Mouse (Mus musculus) embryonic facial prominence, embryonic 14.5 days (tissue): ENCODE results near the gene Cage1. TPM values are rescaled to one million over a fixed set of nuclear protein-coding genes. Genes with fewer than 3 reads are reported as not detected.

Experiments
- ATAC-seq: fragments of 200-750 bp; cut with Nextera tagmentation; 2 replicates; pipeline ENCODE4 v1.8.0; 2017; ENCODE audit warnings: low read depth, moderate number of reproducible peaks, moderate TSS enrichment
- DNase-seq: peaks from one replicate; pipeline ENCODE4 v3.0.0-alpha.2; 2015; ENCODE audit warnings: low spot score
- H3K27ac ChIP-seq: fragments of 300-500 bp; sonication (generic); replicated peaks from 2 replicates; pipeline ENCODE4 v1.5.1; 2014; ENCODE audit warnings: low read depth, mild to moderate bottlenecking, low read length, moderate library complexity
- H3K27me3 ChIP-seq: fragments of 300-500 bp; sonication (generic); replicated peaks from 2 replicates; pipeline ENCODE4 v1.6.1; 2014; ENCODE audit warnings: low read length; ENCODE audit not compliant: control insufficient read depth, insufficient read depth
- H3K36me3 ChIP-seq: fragments of 300-500 bp; sonication (generic); 2 replicates; pipeline ENCODE4 v1.6.1; 2014; ENCODE audit warnings: low read length, mixed read lengths; ENCODE audit not compliant: control insufficient read depth, insufficient read depth
- H3K4me1 ChIP-seq: fragments of 300-500 bp; sonication (generic); 2 replicates; pipeline ENCODE4 v1.6.1; 2014; ENCODE audit warnings: antibody characterized with exemption, low read length; ENCODE audit not compliant: control insufficient read depth, insufficient read depth
- H3K4me2 ChIP-seq: fragments of 300-500 bp; sonication (generic); 2 replicates; pipeline ENCODE4 v1.6.1; 2014; ENCODE audit warnings: low read depth, mild to moderate bottlenecking, low read length, moderate library complexity, mixed read lengths
- H3K4me3 ChIP-seq: fragments of 300-500 bp; sonication (generic); 2 replicates; pipeline ENCODE4 v1.5.1; 2014; ENCODE audit warnings: low read depth, mild to moderate bottlenecking, low read length
- H3K9ac ChIP-seq: fragments of 300-500 bp; sonication (generic); 2 replicates; pipeline ENCODE4 v1.6.1; 2014; ENCODE audit warnings: low read depth, mild to moderate bottlenecking, low read length, moderate library complexity, mixed read lengths
- H3K9me3 ChIP-seq: fragments of 300-500 bp; sonication (generic); 2 replicates; pipeline ENCODE4 v1.6.1; 2016; ENCODE audit warnings: low read length; ENCODE audit not compliant: control insufficient read depth
- WGBS: fragments of 180-500 bp; shearing (Covaris S2); extraction: QIAGEN DNeasy Blood & Tissue Kit; methylation state at CpG from one replicate; pipeline ENCODE4 v1.1.7; 2014; 5-methylcytosine and 5-hydroxymethylcytosine counted together
- polyA plus RNA-seq: library from polyadenylated mRNA; unstranded; fragments of >200 nt; fragmentation: Nextera tagmentation; extraction: Ambion mirVana; gene quantifications from 2 replicates; pipeline ENCODE4 v1.2.1, GENCODE M21; 2014

Cage1 gene
- polyA plus RNA-seq, 1 experiment from 2014 or later, result 0.86 TPM

- DNase-seq (no peak), ATAC-seq (no peak)
- H3K4me3 ChIP-seq, result no peak overlapping the region
- no peaks in the 10 kb centered on the region for H3K9me3 ChIP-seq
- no peaks in the 10 kb centered on the region for H3K4me1 ChIP-seq
- H3K27ac ChIP-seq, result no peak overlapping the region
- no peaks in the 10 kb centered on the region for H3K27me3 ChIP-seq
- 62% methylated on average over 6 of the region's 6 CpGs for WGBS
- H3K9ac ChIP-seq, result no peak overlapping the region
- no peaks in the 10 kb centered on the region for H3K36me3 ChIP-seq
- H3K4me2 ChIP-seq, result no peak overlapping the region
Measured at GRCm38 (mm10) chr13:38027618-38028248, 9.1 kb downstream of the Cage1 start.

GRCm38 (mm10) chr13:38025874-38026273 is 11.0 kb downstream of the Cage1 start:
- Histone ChIP-seq H3K27me3 (no peaks in the 10 kb centered on the region), H3K4me2 (no peak overlapping the region), H3K27ac (no peak overlapping the region), H3K4me1 (no peaks in the 10 kb centered on the region), H3K9ac (no peak overlapping the region), H3K4me3 (no peak overlapping the region), H3K36me3 (no peaks in the 10 kb centered on the region), H3K9me3 (no peaks in the 10 kb centered on the region)
- DNase-seq (no peak), ATAC-seq (no peak)
- WGBS, result 39% methylated on average over 4 of the region's 4 CpGs

GRCm38 (mm10) chr13:38018791-38019190 is 18.1 kb downstream of the Cage1 start:
- no peaks in the 10 kb centered on the region for H3K36me3 ChIP-seq
- no peak overlapping the region for H3K4me3 ChIP-seq
- H3K9me3 ChIP-seq, result no peaks in the 10 kb centered on the region
- H3K9ac ChIP-seq, result no peak overlapping the region
- no peak for ATAC-seq
- H3K27me3 ChIP-seq, result no peaks in the 10 kb centered on the region
- H3K4me2 ChIP-seq, result no peak overlapping the region
- 71% methylated on average over 3 of the region's 3 CpGs for WGBS
- H3K4me1 ChIP-seq, result no peaks in the 10 kb centered on the region
- DNase-seq, result no peak
- H3K27ac ChIP-seq, result no peak overlapping the region

- Histone ChIP-seq H3K4me2 (no peak overlapping the region), H3K9me3 (no peaks in the 10 kb centered on the region), H3K27ac (no peak overlapping the region), H3K27me3 (no peaks in the 10 kb centered on the region), H3K4me3 (no peak overlapping the region), H3K4me1 (no peaks in the 10 kb centered on the region), H3K36me3 (no peaks in the 10 kb centered on the region), H3K9ac (no peak overlapping the region)
- 85% methylated on average over 4 of the region's 4 CpGs for WGBS
- DNase-seq, result no peak
- no peak for ATAC-seq
Measured at GRCm38 (mm10) chr13:38015591-38015990, 21.3 kb downstream of the Cage1 start.

- H3K4me3 ChIP-seq, result no peak overlapping the region
- no peaks in the 10 kb centered on the region for H3K36me3 ChIP-seq
- no peak overlapping the region for H3K4me2 ChIP-seq
- ATAC-seq (no peak), DNase-seq (no peak)
- H3K4me1 ChIP-seq, result no peaks in the 10 kb centered on the region
- no peaks in the 10 kb centered on the region for H3K27me3 ChIP-seq
- H3K9me3 ChIP-seq, result no peaks in the 10 kb centered on the region
- no peak overlapping the region for H3K9ac ChIP-seq
- WGBS, result 87% methylated on average over 5 of the region's 5 CpGs
- H3K27ac ChIP-seq, result no peak overlapping the region
Measured at GRCm38 (mm10) chr13:38012436-38012835, 24.4 kb downstream of the Cage1 start.

GRCm38 (mm10) chr13:38010444-38010910 is 26.4 kb downstream of the Cage1 start:
- no peak for ATAC-seq
- no peak for DNase-seq
- 78% methylated on average over 5 of the region's 5 CpGs for WGBS
- Histone ChIP-seq H3K9ac (no peak overlapping the region), H3K36me3 (no peaks in the 10 kb centered on the region), H3K27ac (no peak overlapping the region), H3K4me1 (no peaks in the 10 kb centered on the region), H3K27me3 (no peaks in the 10 kb centered on the region), H3K4me3 (no peak overlapping the region), H3K4me2 (no peak overlapping the region), H3K9me3 (no peaks in the 10 kb centered on the region)

GRCm38 (mm10) chr13:38009721-38010408 is 27.0 kb downstream of the Cage1 start:
- 73% methylated on average over 5 of the region's 5 CpGs for WGBS
- no peaks in the 10 kb centered on the region for H3K9me3 ChIP-seq
- H3K36me3 ChIP-seq, result no peaks in the 10 kb centered on the region
- H3K4me1 ChIP-seq, result no peaks in the 10 kb centered on the region
- H3K27me3 ChIP-seq, result no peaks in the 10 kb centered on the region
- DNase-seq (peak; percentile 29), ATAC-seq (peak; percentile 22; the same call in 1 of the 2 replicates)
- H3K27ac ChIP-seq, result no peak overlapping the region
- H3K4me2 ChIP-seq, result no peak overlapping the region
- no peak overlapping the region for H3K9ac ChIP-seq
- H3K4me3 ChIP-seq, result no peak overlapping the region

GRCm38 (mm10) chr13:38007972-38008371 is 28.9 kb downstream of the Cage1 start:
- Histone ChIP-seq H3K4me2 (no peak overlapping the region), H3K9me3 (no peaks in the 10 kb centered on the region), H3K27ac (no peak overlapping the region), H3K36me3 (no peaks in the 10 kb centered on the region), H3K4me1 (no peaks in the 10 kb centered on the region), H3K9ac (no peak overlapping the region), H3K4me3 (no peak overlapping the region), H3K27me3 (no peaks in the 10 kb centered on the region)
- 91% methylated on average over 2 of the region's 2 CpGs for WGBS
- ATAC-seq (no peak), DNase-seq (no peak)

GRCm38 (mm10) chr13:38002461-38002860 is 34.4 kb downstream of the Cage1 start:
- WGBS, result 35% methylated on average over 1 of the region's 1 CpGs
- H3K4me2 ChIP-seq, result no peak overlapping the region
- H3K36me3 ChIP-seq, result no peaks in the 10 kb centered on the region

More at GRCm38 (mm10) chr13:38002461-38002860, 34.4 kb downstream of the Cage1 start:
- DNase-seq (no peak), ATAC-seq (no peak)
- no peaks in the 10 kb centered on the region for H3K27me3 ChIP-seq
- no peak overlapping the region for H3K9ac ChIP-seq
- H3K9me3 ChIP-seq, result no peaks in the 10 kb centered on the region
- H3K4me3 ChIP-seq, result no peak overlapping the region
- no peak overlapping the region for H3K27ac ChIP-seq
- no peaks in the 10 kb centered on the region for H3K4me1 ChIP-seq
